Mouse (Mus musculus): ENCODE results near the gene Tas2r103. TPM values are rescaled to one million over a fixed set of nuclear protein-coding genes. Genes with fewer than 3 reads are reported as not detected.

Gene Tas2r103
- not detected for polyA plus RNA-seq (2012; fragmentation: generic; extraction: Trizol)

- Histone ChIP-seq H3K4me3 (no peak within 1 kb of the TSS), H3K79me2 (ENCODE audit: control insufficient read depth, insufficient read depth) (no peaks in the 10 kb centered on the region), H3K4me2 (ENCODE audit: low read depth) (no peak within 1 kb of the TSS), H3K27me3 (ENCODE audit: control insufficient read depth, insufficient read depth, insufficient read length) (no peaks in the 10 kb centered on the region), H3K36me3 (ENCODE audit: control insufficient read depth, insufficient read depth) (no peaks in the 10 kb centered on the region), H3ac (ENCODE audit: control insufficient read depth, insufficient read length) (no peak within 1 kb of the TSS)
- TF ChIP-seq TCF3 (IDR thresholded peaks at IDR 0.05; ENCODE audit: insufficient read length, low read depth) (no peak), USF1 (IDR thresholded peaks at IDR 0.05; ENCODE audit: low read depth) (no peak), E2F4 (IDR thresholded peaks at IDR 0.05; ENCODE audit: insufficient read depth) (no peak), POLR2AphosphoS2 (IDR thresholded peaks at IDR 0.05; ENCODE audit: insufficient read length, low read depth) (no peak), POLR2A (IDR thresholded peaks at IDR 0.05; ENCODE audit: insufficient read length, low read depth) (no peak), MYOG (IDR thresholded peaks at IDR 0.05; ENCODE audit: control insufficient read depth in 1 of 3, insufficient read depth in 1 of 3, insufficient read length in 2 of 3, low read depth in 2 of 3) (no peak), MYOD1 (IDR thresholded peaks at IDR 0.05; ENCODE audit: control insufficient read depth in 1 of 3, insufficient read length in 2 of 3, low read depth in 2 of 3) (no peak), TCF12 (IDR thresholded peaks at IDR 0.05; ENCODE audit: insufficient read depth, poor library complexity, severe bottlenecking) (no peak), SRF (IDR thresholded peaks at IDR 0.05; ENCODE audit: control insufficient read depth, insufficient read length, low read depth) (no peak), MAX (IDR thresholded peaks at IDR 0.05; ENCODE audit: low read depth) (no peak), REST (IDR thresholded peaks at IDR 0.05; ENCODE audit: insufficient read depth, insufficient read length) (no peak)
Measured at GRCm38 (mm10) chr6:133037001-133037400, at the start of gene Tas2r103. Tas2r103 (minus strand) TSS chr6:133037101.

- no peaks in the 10 kb centered on the region for H3K27me3 ChIP-seq (ENCODE audit: control insufficient read depth, insufficient read depth, insufficient read length)
- H3ac ChIP-seq (ENCODE audit: control insufficient read depth, insufficient read length) = no peak within 1 kb of the TSS
- H3K4me3 ChIP-seq = no peak within 1 kb of the TSS
- TF ChIP-seq TCF3 (IDR thresholded peaks at IDR 0.05; ENCODE audit: insufficient read length, low read depth) = no peak
- no peaks in the 10 kb centered on the region for H3K36me3 ChIP-seq (ENCODE audit: control insufficient read depth, insufficient read depth)
- no peak within 1 kb of the TSS for H3K4me2 ChIP-seq (ENCODE audit: low read depth)
- no peaks in the 10 kb centered on the region for H3K79me2 ChIP-seq (ENCODE audit: control insufficient read depth, insufficient read depth)
Measured at GRCm38 (mm10) chr6:133055716-133056115, 18.8 kb upstream of the Tas2r103 start, which contains the start of gene Tas2r140. Tas2r140 (minus strand) TSS chr6:133055816.

Other genes starting within 250 kb of the Tas2r103 start
- gene Tas2r117, start 234.3 kb downstream of the Tas2r103 start, polyA plus RNA-seq (2012; fragmentation: generic; extraction: Trizol) = not detected
- not detected for gene Tas2r123, start 190.0 kb downstream of the Tas2r103 start, polyA plus RNA-seq (2012; fragmentation: generic; extraction: Trizol)
- not detected for gene Tas2r116, start 181.7 kb downstream of the Tas2r103 start, polyA plus RNA-seq (2012; fragmentation: generic; extraction: Trizol)
- not detected for gene Tas2r110, start 169.1 kb downstream of the Tas2r103 start, polyA plus RNA-seq (2012; fragmentation: generic; extraction: Trizol)
- gene Tas2r113, start 144.1 kb downstream of the Tas2r103 start, polyA plus RNA-seq (2012; fragmentation: generic; extraction: Trizol) = not detected
- not detected for gene Tas2r125, start 127.5 kb downstream of the Tas2r103 start, polyA plus RNA-seq (2012; fragmentation: generic; extraction: Trizol)
- not detected for gene Tas2r129, start 86.0 kb downstream of the Tas2r103 start, polyA plus RNA-seq (2012; fragmentation: generic; extraction: Trizol)
- not detected for gene Tas2r131, start 79.2 kb downstream of the Tas2r103 start, polyA plus RNA-seq (2012; fragmentation: generic; extraction: Trizol)
- gene Tas2r109, start 56.1 kb downstream of the Tas2r103 start, polyA plus RNA-seq (2012; fragmentation: generic; extraction: Trizol) = not detected
- not detected for gene Tas2r140, start 18.7 kb upstream of the Tas2r103 start, polyA plus RNA-seq (2012; fragmentation: generic; extraction: Trizol)
- 33.1 TPM for gene Smim10l1, start 67.8 kb upstream of the Tas2r103 start, polyA plus RNA-seq (2012; fragmentation: generic; extraction: Trizol)